Mouse (Mus musculus) brain, embryonic 14.5 days (tissue): ENCODE measurements at regions not wholly inside any gene's neighbourhood (a gene's known extent, or its start where the extent isn't known, plus 50 kb on each side); places are given as distances from the start of the nearest gene placed in this dataset.

Source experiments
- CTCF ChIP-seq: fragments of 200-500 bp; IDR thresholded peaks from 2 replicates; pipeline ENCODE4 v1.5.1; 2012; ENCODE audit warnings: inconsistent platforms, mild to moderate bottlenecking, moderate library complexity, borderline replicate concordance; ENCODE audit not compliant: insufficient read depth, insufficient read length; ENCODE audit errors: extremely low read depth
- POLR2A ChIP-seq: fragments of 200-500 bp; IDR thresholded peaks from 2 replicates; pipeline ENCODE4 v1.6.1; 2012; ENCODE audit warnings: mild to moderate bottlenecking, inconsistent platforms, borderline replicate concordance; ENCODE audit not compliant: poor library complexity, insufficient read depth, insufficient read length, severe bottlenecking; ENCODE audit errors: extremely low read depth

DNA sequence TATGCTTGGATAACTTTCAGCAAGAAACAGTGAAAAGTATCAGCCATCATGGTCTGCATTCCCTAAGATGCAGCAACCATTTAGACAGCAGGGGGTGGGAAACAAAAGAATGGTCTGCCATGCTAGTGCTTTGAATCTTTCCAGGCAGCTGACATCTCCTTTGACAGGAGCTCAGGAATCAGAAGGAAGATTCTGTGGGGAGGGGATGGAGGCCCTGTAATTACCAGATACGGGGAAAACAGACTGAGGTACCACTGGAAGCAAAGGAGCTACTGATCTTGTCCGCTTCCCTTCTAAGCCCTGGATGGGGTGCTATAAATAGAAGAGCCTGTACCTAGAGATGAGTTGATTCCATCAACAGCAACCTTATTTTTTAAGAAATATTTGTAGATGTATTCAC is 233.9 kb downstream of the Phf3 start:
- no peak for TF ChIP-seq CTCF
- no peak for TF ChIP-seq POLR2A
